Mouse (Mus musculus) liver, embryonic 16.5 days (tissue): Measurements from ENCODE around the gene Olfr1290. TPM values are rescaled to one million over a fixed set of nuclear protein-coding genes. Genes with fewer than 3 reads are reported as not detected.

Source experiments
- ATAC-seq: fragments of 200-750 bp; cut with Nextera tagmentation; 2 replicates; pipeline ENCODE4 v1.8.0; 2017; ENCODE audit warnings: low read depth, mild to moderate bottlenecking, moderate number of reproducible peaks, moderate library complexity
- H3K27ac ChIP-seq: fragments of 300-500 bp; sonication (generic); 2 replicates; pipeline ENCODE4 v1.5.1; 2014; ENCODE audit warnings: mild to moderate bottlenecking, low read length
- H3K27me3 ChIP-seq: fragments of 300-500 bp; sonication (generic); 2 replicates; pipeline ENCODE4 v1.6.1; 2014; ENCODE audit warnings: low read depth, low read length, mixed read lengths; ENCODE audit not compliant: control insufficient read depth, insufficient read depth
- H3K36me3 ChIP-seq: fragments of 300-500 bp; sonication (generic); 2 replicates; pipeline ENCODE4 v1.6.1; 2014; ENCODE audit warnings: mild to moderate bottlenecking; ENCODE audit not compliant: control insufficient read depth, insufficient read depth
- H3K4me1 ChIP-seq: fragments of 300-500 bp; sonication (generic); 2 replicates; pipeline ENCODE4 v1.6.1; 2014; ENCODE audit warnings: low read depth, low read length, mixed read lengths; ENCODE audit not compliant: control insufficient read depth
- H3K4me2 ChIP-seq: fragments of 300-500 bp; sonication (generic); 2 replicates; pipeline ENCODE4 v1.6.1; 2014; ENCODE audit warnings: low read depth, low read length, mixed read lengths
- H3K4me3 ChIP-seq: fragments of 300-500 bp; sonication (generic); 2 replicates; pipeline ENCODE4 v1.5.1; 2014; ENCODE audit warnings: low read depth, mild to moderate bottlenecking, low read length
- H3K9ac ChIP-seq: fragments of 300-500 bp; sonication (generic); 2 replicates; pipeline ENCODE4 v1.6.1; 2014; ENCODE audit warnings: low read depth, low read length
- H3K9me3 ChIP-seq: fragments of 300-500 bp; sonication (generic); replicated peaks from 2 replicates; pipeline ENCODE4 v1.6.1; 2016; ENCODE audit warnings: low read length; ENCODE audit not compliant: control insufficient read depth
- WGBS: fragments of 180-500 bp; shearing (Covaris S2); extraction: QIAGEN DNeasy Blood & Tissue Kit; methylation state at CpG from one replicate; pipeline ENCODE4 v1.1.7; 2014; ENCODE audit not compliant: insufficient replicate concordance; 5-methylcytosine and 5-hydroxymethylcytosine counted together
- polyA plus RNA-seq: library from polyadenylated mRNA; unstranded; fragments of >200 nt; fragmentation: Nextera tagmentation; extraction: Ambion mirVana; gene quantifications from 2 replicates; pipeline ENCODE4 v1.2.1, GENCODE M21; 2015

Gene Olfr1290
- polyA plus RNA-seq = not detected in 2 replicates

DNA sequence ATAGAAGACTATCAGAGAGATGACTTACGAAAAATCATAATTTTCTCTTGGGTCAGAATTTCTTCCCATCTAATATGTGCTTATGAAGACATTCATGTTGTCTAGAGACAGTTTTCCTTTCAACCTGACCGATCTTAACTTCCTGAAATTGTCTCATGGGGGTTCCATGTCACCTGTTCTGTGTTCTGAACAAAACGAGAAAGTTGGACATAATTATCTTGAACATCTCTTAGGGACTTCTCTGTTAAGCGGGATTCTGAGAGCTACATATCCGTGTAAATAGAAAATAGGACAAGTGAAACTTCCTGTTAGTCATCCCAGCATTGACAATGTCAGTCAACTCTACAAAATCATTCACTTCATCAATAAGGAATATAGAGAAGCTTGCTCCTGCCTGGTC lies at the start of gene Olfr1290:
Gene Olfr1290, minus strand, starts transcription at position 101 of the 400 bp plus-strand sequence.
- Histone ChIP-seq H3K4me3 (no peak within 1 kb of the TSS), H3K4me2 (no peak within 1 kb of the TSS), H3K36me3 (no peaks in the 10 kb centered on the region), H3K9ac (no peak within 1 kb of the TSS), H3K27me3 (no peaks in the 10 kb centered on the region), H3K27ac (no peak within 1 kb of the TSS), H3K4me1 (no peaks in the 10 kb centered on the region), H3K9me3 (no peaks in the 10 kb centered on the region)
- 56% methylated on average over 5 of the region's 5 CpGs for WGBS
- no peak for ATAC-seq

GRCm38 (mm10) chr2:111540191-111540590 lies 46.6 kb upstream of the Olfr1290 start, which contains the start of gene Olfr1294:
TSS of gene Olfr1294 (minus strand) at chr2:111540291.
- no peaks in the 10 kb centered on the region for H3K27me3 ChIP-seq
- no peak within 1 kb of the TSS for H3K9ac ChIP-seq
- no peaks in the 10 kb centered on the region for H3K36me3 ChIP-seq
- no peak within 1 kb of the TSS for H3K4me2 ChIP-seq
- no peak for ATAC-seq
- no peaks in the 10 kb centered on the region for H3K4me1 ChIP-seq
- H3K9me3 ChIP-seq = no peaks in the 10 kb centered on the region
- no peak within 1 kb of the TSS for H3K4me3 ChIP-seq
- no peak within 1 kb of the TSS for H3K27ac ChIP-seq
- 17% methylated on average over 1 of the region's 1 CpGs for WGBS

- no peak for ATAC-seq
- no peaks in the 10 kb centered on the region for H3K4me1 ChIP-seq
- H3K4me2 ChIP-seq = no peak within 1 kb of the TSS
- H3K9ac ChIP-seq = no peak within 1 kb of the TSS
- H3K36me3 ChIP-seq = no peaks in the 10 kb centered on the region
- 53% methylated on average over 1 of the region's 1 CpGs for WGBS
- H3K4me3 ChIP-seq = no peak within 1 kb of the TSS
- H3K27ac ChIP-seq = no peak within 1 kb of the TSS
- no peaks in the 10 kb centered on the region for H3K27me3 ChIP-seq
- no peaks in the 10 kb centered on the region for H3K9me3 ChIP-seq
Measured at GRCm38 (mm10) chr2:111524903-111525302, 31.3 kb upstream of the Olfr1290 start, which contains the start of gene Olfr1293-ps. TSS of gene Olfr1293-ps (plus strand) at chr2:111525203.

DNA sequence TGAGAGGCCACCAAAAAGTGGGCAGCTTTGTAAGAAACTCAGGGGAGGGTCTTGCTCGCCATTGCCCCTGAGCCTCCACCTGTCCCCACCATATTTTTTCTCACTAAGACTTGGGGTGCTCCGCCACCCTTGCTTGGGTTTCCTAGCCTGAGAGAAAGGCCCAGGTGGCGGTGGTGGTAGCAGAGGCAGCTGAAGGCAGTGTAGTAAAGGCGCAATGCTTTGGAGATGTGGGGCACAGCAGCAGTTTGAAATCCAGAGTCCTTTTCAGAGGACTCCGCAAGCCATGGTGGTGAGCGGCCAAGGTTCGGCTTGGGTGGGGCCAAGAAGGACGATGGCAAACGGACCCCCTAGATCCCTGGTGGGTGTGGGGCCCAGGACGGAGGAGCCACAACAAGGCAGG lies 23.8 kb upstream of the Olfr1290 start:
- ATAC-seq = no peak
- H3K4me1 ChIP-seq = no peaks in the 10 kb centered on the region
- H3K4me3 ChIP-seq = no peak overlapping the region
- H3K36me3 ChIP-seq = no peaks in the 10 kb centered on the region
- 76% methylated on average over 10 of the region's 10 CpGs for WGBS
- no peak overlapping the region for H3K9ac ChIP-seq
- H3K27me3 ChIP-seq = no peaks in the 10 kb centered on the region
- H3K27ac ChIP-seq = no peak overlapping the region
- H3K4me2 ChIP-seq = no peak overlapping the region
- H3K9me3 ChIP-seq = no peaks in the 10 kb centered on the region

- H3K27me3 ChIP-seq = no peaks in the 10 kb centered on the region
- no peak within 1 kb of the TSS for H3K9ac ChIP-seq
- H3K4me1 ChIP-seq = no peaks in the 10 kb centered on the region
- no peaks in the 10 kb centered on the region for H3K9me3 ChIP-seq
- H3K4me2 ChIP-seq = no peak within 1 kb of the TSS
- WGBS = 79% methylated on average over 3 of the region's 3 CpGs
- H3K4me3 ChIP-seq = no peak within 1 kb of the TSS
- H3K36me3 ChIP-seq = no peaks in the 10 kb centered on the region
- no peak within 1 kb of the TSS for H3K27ac ChIP-seq
- no peak for ATAC-seq
Measured at GRCm38 (mm10) chr2:111496880-111497279, 3.3 kb upstream of the Olfr1290 start, which contains the start of gene Olfr1291-ps1. TSS of gene Olfr1291-ps1 (plus strand) at chr2:111497180.

DNA sequence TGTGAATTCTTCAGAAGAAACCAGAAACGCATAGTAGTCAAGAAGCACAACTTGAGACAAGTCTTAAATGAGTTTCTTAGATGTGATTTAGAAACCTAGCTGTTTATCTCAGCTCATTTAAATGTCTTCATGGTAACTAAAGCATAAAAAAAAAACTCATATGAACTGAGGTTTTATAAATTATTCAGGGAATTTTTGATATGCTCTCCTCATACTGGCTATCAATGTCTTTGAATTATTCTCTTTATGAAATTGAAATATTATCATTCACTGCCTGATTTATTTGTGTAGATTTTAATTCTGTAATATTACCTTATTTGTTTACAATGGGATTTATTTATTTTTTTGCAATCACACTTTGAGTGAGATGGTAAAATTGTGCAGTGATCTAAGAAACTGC lies 13.1 kb downstream of the Olfr1290 start, which contains the start of gene Olfr1289:
Gene Olfr1289, plus strand, starts transcription at position 301 of the 400 bp plus-strand sequence.
- WGBS = 50% methylated on average over 1 of the region's 1 CpGs
- no peak for ATAC-seq

GRCm38 (mm10) chr2:111473801-111474200 lies 19.8 kb downstream of the Olfr1290 start, which contains the start of gene Olfr1288:
TSS of gene Olfr1288 (plus strand) at chr2:111474101.
- H3K27ac ChIP-seq = no peak within 1 kb of the TSS
- H3K4me2 ChIP-seq = no peak within 1 kb of the TSS
- ATAC-seq = no peak
- no peaks in the 10 kb centered on the region for H3K27me3 ChIP-seq
- no peak within 1 kb of the TSS for H3K4me3 ChIP-seq
- H3K4me1 ChIP-seq = no peaks in the 10 kb centered on the region
- no peak within 1 kb of the TSS for H3K9ac ChIP-seq
- H3K36me3 ChIP-seq = no peaks in the 10 kb centered on the region
- 77% methylated on average over 1 of the region's 1 CpGs for WGBS
- no peaks in the 10 kb centered on the region for H3K9me3 ChIP-seq

More for the DNA sequence above, 13.1 kb downstream of the Olfr1290 start, which contains the start of gene Olfr1289:
- H3K4me3 ChIP-seq = no peak within 1 kb of the TSS
- H3K9ac ChIP-seq = no peak within 1 kb of the TSS
- H3K4me2 ChIP-seq = no peak within 1 kb of the TSS
- no peaks in the 10 kb centered on the region for H3K4me1 ChIP-seq
- H3K27ac ChIP-seq = no peak within 1 kb of the TSS
- no peaks in the 10 kb centered on the region for H3K27me3 ChIP-seq
- H3K9me3 ChIP-seq = no peaks in the 10 kb centered on the region
- H3K36me3 ChIP-seq = no peaks in the 10 kb centered on the region

- no peak for ATAC-seq
- no peaks in the 10 kb centered on the region for H3K27me3 ChIP-seq
- no peak within 1 kb of the TSS for H3K9ac ChIP-seq
- no peak within 1 kb of the TSS for H3K27ac ChIP-seq
- no peaks in the 10 kb centered on the region for H3K9me3 ChIP-seq
- H3K4me3 ChIP-seq = no peak within 1 kb of the TSS
- H3K4me2 ChIP-seq = no peak within 1 kb of the TSS
- no peaks in the 10 kb centered on the region for H3K4me1 ChIP-seq
- no peaks in the 10 kb centered on the region for H3K36me3 ChIP-seq
- 46% methylated on average over 1 of the region's 1 CpGs for WGBS
Measured at GRCm38 (mm10) chr2:111448842-111449241, 44.8 kb downstream of the Olfr1290 start, which contains the start of gene Olfr1287. TSS of gene Olfr1287 (plus strand) at chr2:111449142.
